Mouse (Mus musculus): Measurements from ENCODE around the gene Chd3.

The Chd3 gene

GRCm38 (mm10) chr11:69389531-69390399 is 20.6 kb upstream of the Chd3 start:
- no peak for DNase-seq (ENCODE audit: low spot score)

GRCm38 (mm10) chr11:69388680-69389079 is 19.5 kb upstream of the Chd3 start:
- no peak for DNase-seq (ENCODE audit: low spot score)

GRCm38 (mm10) chr11:69386758-69387157 is 17.6 kb upstream of the Chd3 start:
- DNase-seq (ENCODE audit: low spot score): no peak

GRCm38 (mm10) chr11:69384979-69385378 is 15.8 kb upstream of the Chd3 start:
- DNase-seq (ENCODE audit: low spot score): peak; percentile 77

- no peak for DNase-seq (ENCODE audit: low spot score)
These were observed 13.4 kb upstream of the Chd3 start for GRCm38 (mm10) chr11:69382478-69383105.

GRCm38 (mm10) chr11:69381356-69381755 is 12.2 kb upstream of the Chd3 start:
- DNase-seq (ENCODE audit: low spot score): no peak

- DNase-seq (ENCODE audit: low spot score): peak; percentile 56
These were observed 10.4 kb upstream of the Chd3 start for GRCm38 (mm10) chr11:69379600-69379999.

- DNase-seq (ENCODE audit: low spot score): peak; percentile 82
These were observed 8.6 kb upstream of the Chd3 start for GRCm38 (mm10) chr11:69377766-69378165.

GRCm38 (mm10) chr11:69375646-69376045 is 6.4 kb upstream of the Chd3 start:
- DNase-seq (ENCODE audit: low spot score): no peak

- DNase-seq (ENCODE audit: low spot score): no peak
These were observed 4.2 kb upstream of the Chd3 start for GRCm38 (mm10) chr11:69373223-69373965.

GRCm38 (mm10) chr11:69372780-69373170 is 3.6 kb upstream of the Chd3 start:
- DNase-seq (ENCODE audit: low spot score): no peak

- DNase-seq (ENCODE audit: low spot score): peak; percentile 51
These were observed 3.0 kb upstream of the Chd3 start for GRCm38 (mm10) chr11:69372056-69372779.

- no peak for DNase-seq (ENCODE audit: low spot score)
These were observed 2.4 kb upstream of the Chd3 start for GRCm38 (mm10) chr11:69371601-69372000.

GRCm38 (mm10) chr11:69370817-69371215 is 1.6 kb upstream of the Chd3 start:
- no peak for DNase-seq (ENCODE audit: low spot score)

GRCm38 (mm10) chr11:69369990-69370816 is 997 bp upstream of the Chd3 start:
- DNase-seq (ENCODE audit: low spot score): no peak

- peak; percentile 58 for DNase-seq (ENCODE audit: low spot score)
These were observed 621 bp downstream of the Chd3 start for GRCm38 (mm10) chr11:69368356-69369214.

GRCm38 (mm10) chr11:69367616-69368355 is 1.4 kb downstream of the Chd3 start:
- DNase-seq (ENCODE audit: low spot score): peak; percentile 64

- no peak for DNase-seq (ENCODE audit: low spot score)
These were observed 2.2 kb downstream of the Chd3 start for GRCm38 (mm10) chr11:69366855-69367615.

All from yolk sac, embryonic 10.5 days (tissue).